Mouse (Mus musculus): ENCODE measurements around the gene Pstpip1.

DNA sequence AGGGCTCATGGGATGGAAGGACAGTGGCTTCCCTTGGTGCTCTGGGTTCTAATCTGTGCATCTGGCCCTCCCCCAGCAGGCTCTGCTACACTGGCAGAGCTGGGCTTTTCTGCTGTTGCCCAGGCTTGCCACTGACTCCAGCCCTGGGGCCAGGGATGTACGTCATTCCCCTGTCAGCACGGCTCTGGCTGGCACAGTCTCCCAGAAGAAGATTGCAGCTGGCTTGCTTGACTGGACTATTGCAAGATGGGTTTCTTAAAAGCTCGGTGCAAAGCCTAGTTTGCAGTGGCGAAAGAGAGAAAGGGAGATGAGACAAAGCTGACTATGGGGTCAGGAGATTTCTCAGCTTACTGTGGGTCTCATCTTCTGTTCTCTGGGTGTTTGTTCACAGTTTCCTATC lies 87.6 kb downstream of the Pstpip1 start:
- TF ChIP-seq CTCF (IDR thresholded peaks at IDR 0.05; ENCODE audit: insufficient read depth, low read length) (no peak), POLR2A (IDR thresholded peaks at IDR 0.05; ENCODE audit: borderline replicate concordance, extremely low read depth, low read depth, low read length) (no peak)
